Mouse (Mus musculus): ENCODE data around the gene Ddi2.

Gene Ddi2

GRCm38 (mm10) chr4:141654509-141654908 is 68.7 kb downstream of the Ddi2 start:
- DNase-seq (ENCODE audit: low spot score), result no peak

GRCm38 (mm10) chr4:141653813-141654212 is 69.4 kb downstream of the Ddi2 start:
- DNase-seq (ENCODE audit: low spot score), result no peak

GRCm38 (mm10) chr4:141653044-141653443 is 70.2 kb downstream of the Ddi2 start:
- DNase-seq (ENCODE audit: low spot score), result no peak

- DNase-seq (ENCODE audit: low spot score), result no peak
Measured at GRCm38 (mm10) chr4:141651944-141652343, 71.3 kb downstream of the Ddi2 start.

GRCm38 (mm10) chr4:141651286-141651685 is 71.9 kb downstream of the Ddi2 start:
- DNase-seq (ENCODE audit: low spot score), result no peak

GRCm38 (mm10) chr4:141649244-141649643 is 74.0 kb downstream of the Ddi2 start:
- no peak for DNase-seq (ENCODE audit: low spot score)

- DNase-seq (ENCODE audit: low spot score), result no peak
Measured at GRCm38 (mm10) chr4:141648262-141648661, 75.0 kb downstream of the Ddi2 start.

- no peak for DNase-seq (ENCODE audit: low spot score)
Measured at GRCm38 (mm10) chr4:141647187-141647586, 76.0 kb downstream of the Ddi2 start.

GRCm38 (mm10) chr4:141645988-141646387 is 77.2 kb downstream of the Ddi2 start:
- DNase-seq (ENCODE audit: low spot score), result no peak

- DNase-seq (ENCODE audit: low spot score), result no peak
Measured at GRCm38 (mm10) chr4:141643118-141643855, 79.9 kb downstream of the Ddi2 start.

GRCm38 (mm10) chr4:141641961-141642811 is 81.0 kb downstream of the Ddi2 start:
- no peak for DNase-seq (ENCODE audit: low spot score)

GRCm38 (mm10) chr4:141641353-141641771 is 81.9 kb downstream of the Ddi2 start:
- DNase-seq (ENCODE audit: low spot score), result no peak

- no peak for DNase-seq (ENCODE audit: low spot score)
Measured at GRCm38 (mm10) chr4:141639474-141639873, 83.7 kb downstream of the Ddi2 start.

GRCm38 (mm10) chr4:141636693-141637092 is 86.5 kb downstream of the Ddi2 start:
- no peak for DNase-seq (ENCODE audit: low spot score)

GRCm38 (mm10) chr4:141635991-141636390 is 87.2 kb downstream of the Ddi2 start:
- DNase-seq (ENCODE audit: low spot score), result no peak

GRCm38 (mm10) chr4:141632111-141632873 is 90.9 kb downstream of the Ddi2 start:
- no peak for DNase-seq (ENCODE audit: low spot score)

- no peak for DNase-seq (ENCODE audit: low spot score)
Measured at GRCm38 (mm10) chr4:141631250-141631649, 92.0 kb downstream of the Ddi2 start.

- no peak for DNase-seq (ENCODE audit: low spot score)
Measured at GRCm38 (mm10) chr4:141630021-141630420, 93.2 kb downstream of the Ddi2 start.

GRCm38 (mm10) chr4:141628661-141629060 is 94.6 kb downstream of the Ddi2 start:
- no peak for DNase-seq (ENCODE audit: low spot score)

All from testis, postnatal 14 days (tissue).